Mouse (Mus musculus) spleen, adult 12 weeks (tissue): ENCODE measurements around the gene Klra8.
"Not testable (repeated sequence)": the region's sequence is repeated elsewhere in the genome, so short reads cannot be mapped to it uniquely, and the experiment has no call there.

Experiments used
- DNase-seq: peaks from one replicate; pipeline ENCODE4 v3.0.0; 2022; ENCODE audit warnings: low spot score

The Klra8 gene

DNA sequence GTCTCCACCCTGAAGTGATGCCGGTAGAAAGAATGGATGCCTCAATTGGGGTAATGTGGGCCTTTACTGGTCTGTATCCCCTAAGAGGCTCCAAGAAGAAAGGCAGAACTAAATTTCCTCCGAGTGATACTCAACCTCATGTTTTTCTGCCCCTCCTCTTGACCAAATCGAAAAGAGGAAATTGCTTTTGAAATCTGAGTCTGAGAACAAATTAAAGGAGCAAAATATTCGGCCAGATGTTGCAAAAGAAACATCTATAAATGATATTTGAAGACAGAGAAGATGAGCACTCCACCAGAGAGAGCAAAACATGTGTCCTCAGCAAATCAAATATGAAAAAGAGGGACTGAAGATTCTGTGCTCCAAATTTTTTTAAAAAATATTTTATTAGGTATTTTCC lies at the start of gene Klra8:
Gene Klra8 (minus strand): TSS at position 101 of the 400 bp plus-strand sequence.
- not testable (repeated sequence) for DNase-seq

DNA sequence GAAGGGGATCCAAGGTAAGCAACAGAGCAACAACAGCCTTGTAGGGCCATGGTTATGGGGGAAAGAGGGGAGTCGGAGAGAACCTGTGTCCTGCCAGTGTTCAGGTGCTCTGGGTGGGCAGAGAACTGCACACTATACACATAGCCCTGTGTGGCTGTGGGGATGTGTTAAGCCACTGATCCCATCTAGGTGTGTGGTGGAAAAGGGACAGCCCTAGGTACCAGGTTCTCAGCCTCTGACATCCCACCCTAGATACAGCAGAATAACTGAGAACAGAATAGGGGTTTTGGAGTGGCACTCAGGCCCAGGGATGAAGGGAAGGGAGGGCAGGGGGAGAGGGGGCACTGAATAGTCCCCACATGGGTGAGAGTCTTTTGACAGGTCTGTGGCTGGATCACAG lies 19.2 kb downstream of the Klra8 start:
- DNase-seq, result no peak

DNA sequence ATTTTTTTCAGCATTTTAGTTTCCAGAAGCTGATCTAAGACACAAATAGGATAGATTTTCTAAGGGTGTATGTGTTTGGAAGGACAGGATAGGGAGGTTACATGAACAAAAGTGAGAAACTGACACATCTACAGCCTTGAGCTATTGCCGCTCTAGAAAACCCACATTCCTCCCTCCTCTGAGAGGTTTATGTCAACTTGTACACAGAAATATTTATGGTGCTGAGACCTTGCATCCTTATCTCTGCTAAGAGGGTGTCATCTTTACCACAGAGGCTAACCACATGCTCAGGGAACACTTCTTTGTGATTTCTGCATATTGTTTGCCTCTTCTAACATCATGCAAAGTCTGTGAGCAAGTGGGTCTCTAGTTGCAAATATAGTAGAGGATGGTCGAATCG lies 27.0 kb downstream of the Klra8 start:
- DNase-seq, result not testable (repeated sequence)

DNA sequence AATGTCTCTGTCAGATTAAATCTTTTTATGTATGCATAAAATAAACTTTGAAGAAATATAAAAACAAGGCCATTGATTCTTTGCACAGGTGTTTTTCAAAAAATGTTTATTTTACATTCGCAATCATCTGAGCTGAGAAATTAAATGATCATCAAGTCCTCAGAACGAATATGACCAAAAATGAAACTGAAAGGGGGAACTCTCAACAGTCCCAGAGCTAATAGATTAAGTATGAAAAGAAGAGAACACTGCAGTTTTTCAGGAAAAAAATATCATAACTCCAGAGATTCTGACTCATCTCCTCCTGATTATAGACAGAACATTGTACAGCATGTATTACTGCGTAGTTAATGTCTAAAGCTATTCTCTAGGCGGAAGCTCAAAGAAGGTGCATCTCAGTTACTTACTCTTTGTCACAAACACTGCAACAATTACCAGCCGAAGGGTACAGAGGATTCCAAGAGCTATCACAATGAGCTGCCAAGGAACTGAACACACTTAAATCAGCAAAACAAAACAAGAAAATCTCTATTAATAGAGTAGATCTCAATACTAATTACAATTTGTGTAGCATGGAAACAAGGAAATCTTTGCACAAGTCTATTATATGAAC lies 37.3 kb downstream of the Klra8 start:
- DNase-seq, result no peak

DNA sequence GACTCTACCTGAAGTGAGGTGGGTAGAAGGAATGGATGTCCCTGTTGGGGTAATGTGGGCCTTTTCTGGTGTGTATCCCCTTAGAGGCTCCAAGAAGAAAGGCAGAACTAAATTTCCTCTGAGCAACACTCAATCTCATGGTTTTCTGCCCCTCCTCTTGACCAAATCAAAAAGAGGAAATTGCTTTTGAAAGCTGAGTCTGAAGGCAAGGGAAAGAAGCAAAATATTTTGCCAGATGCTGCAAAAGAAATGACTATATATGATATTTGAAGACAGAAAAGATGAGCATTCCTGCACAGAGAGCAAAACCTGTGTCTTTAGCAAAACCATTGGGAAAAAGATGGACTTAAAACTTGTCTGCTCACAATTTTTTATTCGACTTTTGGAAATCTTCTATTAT lies 62.5 kb downstream of the Klra8 start, which contains the start of gene Klra4:
Gene Klra4 (minus strand): TSS at position 101 of the 400 bp plus-strand sequence.
- DNase-seq, result not testable (repeated sequence)
